Mouse (Mus musculus): ENCODE data around the gene Gm49322.

DNA sequence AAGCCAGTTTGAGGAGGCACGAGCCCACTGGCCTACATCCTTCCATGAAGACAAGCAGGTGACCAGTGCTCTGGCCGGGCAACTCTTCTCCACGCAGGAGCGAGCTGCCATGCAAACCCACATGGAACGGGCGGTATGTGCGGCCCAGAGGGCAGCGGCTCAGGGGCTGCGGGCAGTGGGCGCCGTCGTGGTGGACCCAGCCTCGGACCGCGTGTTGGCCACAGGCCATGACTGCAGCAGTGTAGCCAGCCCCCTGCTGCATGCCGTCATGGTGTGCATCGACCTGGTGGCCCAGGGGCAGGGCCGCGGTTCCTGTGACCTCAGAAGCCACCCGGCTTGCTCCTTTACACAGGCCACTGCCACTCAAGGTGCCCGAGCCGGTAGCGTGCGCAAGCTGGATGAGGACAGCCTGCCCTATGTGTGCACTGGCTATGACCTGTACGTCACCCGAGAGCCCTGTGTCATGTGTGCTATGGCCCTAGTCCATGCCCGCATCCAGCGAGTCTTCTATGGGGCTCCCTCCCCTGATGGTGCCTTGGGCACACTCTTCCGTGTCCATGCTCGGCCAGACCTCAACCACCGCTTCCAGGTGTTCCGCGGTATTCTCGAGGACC is 1.0 kb downstream of the Gm49322 start:
- TF ChIP-seq CTCF (IDR thresholded peaks at IDR 0.05; ENCODE audit: low read depth, low read length) = no peak
- TF ChIP-seq GATA2 (IDR thresholded peaks at IDR 0.05; ENCODE audit: borderline replicate concordance, low read depth, low read length) = no peak
- no peak for TF ChIP-seq GATA1 (IDR thresholded peaks at IDR 0.05; ENCODE audit: borderline replicate concordance, low read length)
- no peak for TF ChIP-seq TAL1 (conservative IDR thresholded peaks at IDR 0.05; ENCODE audit: low read depth, low read length)
- TF ChIP-seq POLR2AphosphoS5 (IDR thresholded peaks at IDR 0.05; ENCODE audit: insufficient replicate concordance, low read depth, low read length) = no peak
